Mouse (Mus musculus): ENCODE measurements around the gene Hspb3.

- TF ChIP-seq CTCF (IDR thresholded peaks at IDR 0.05; ENCODE audit: low read depth): no peak
- no peak for TF ChIP-seq EP300 (IDR thresholded peaks at IDR 0.05; ENCODE audit: low read depth)
These were observed 40.6 kb downstream of the Hspb3 start for GRCm38 (mm10) chr13:113622865-113623255.
